Mouse (Mus musculus): ENCODE measurements at regions not wholly inside any gene's neighbourhood (a gene's known extent, or its start where the extent isn't known, plus 50 kb on each side); places are given as distances from the start of the nearest gene placed in this dataset.

GRCm38 (mm10) chr3:148443012-148443411 lies 547.3 kb downstream of the Adgrl2 start:
- no peak for DNase-seq (ENCODE audit: low spot score in 2 of 2)

GRCm38 (mm10) chr3:148434033-148434432 lies 556.3 kb downstream of the Adgrl2 start:
- DNase-seq (ENCODE audit: low spot score in 2 of 2): no peak

- DNase-seq (ENCODE audit: low spot score in 2 of 2): no peak
Measured at GRCm38 (mm10) chr3:148429012-148429865, 561.1 kb downstream of the Adgrl2 start.

- no peak for DNase-seq (ENCODE audit: low spot score in 2 of 2)
Measured at GRCm38 (mm10) chr3:148424089-148424488, 566.3 kb downstream of the Adgrl2 start.

GRCm38 (mm10) chr3:148423383-148423782 lies 567.0 kb downstream of the Adgrl2 start:
- DNase-seq (ENCODE audit: low spot score in 2 of 2): no peak

GRCm38 (mm10) chr3:148422720-148423119 lies 567.6 kb downstream of the Adgrl2 start:
- no peak for DNase-seq (ENCODE audit: low spot score in 2 of 2)

- DNase-seq (ENCODE audit: low spot score in 2 of 2): no peak
Measured at GRCm38 (mm10) chr3:148422205-148422604, 568.1 kb downstream of the Adgrl2 start.

GRCm38 (mm10) chr3:148420303-148420702 lies 570.1 kb downstream of the Adgrl2 start:
- no peak for DNase-seq (ENCODE audit: low spot score in 2 of 2)

GRCm38 (mm10) chr3:148419462-148420074 lies 570.8 kb downstream of the Adgrl2 start:
- no peak for DNase-seq (ENCODE audit: low spot score in 2 of 2)

GRCm38 (mm10) chr3:148418067-148418466 lies 572.3 kb downstream of the Adgrl2 start:
- DNase-seq (ENCODE audit: low spot score in 2 of 2): no peak

GRCm38 (mm10) chr3:148415443-148415842 lies 574.9 kb downstream of the Adgrl2 start:
- no peak for DNase-seq (ENCODE audit: low spot score in 2 of 2)

- DNase-seq (ENCODE audit: low spot score in 2 of 2): no peak
Measured at GRCm38 (mm10) chr3:148413027-148413426, 577.3 kb downstream of the Adgrl2 start.

GRCm38 (mm10) chr3:148412191-148412590 lies 578.2 kb downstream of the Adgrl2 start:
- DNase-seq (ENCODE audit: low spot score in 2 of 2): no peak

GRCm38 (mm10) chr3:148398349-148398748 lies 592.0 kb downstream of the Adgrl2 start:
- no peak for DNase-seq (ENCODE audit: low spot score in 2 of 2)

GRCm38 (mm10) chr3:148387550-148387949 lies 602.8 kb downstream of the Adgrl2 start:
- no peak for DNase-seq (ENCODE audit: low spot score in 2 of 2)

- no peak for DNase-seq (ENCODE audit: low spot score in 2 of 2)
Measured at GRCm38 (mm10) chr3:148385712-148386111, 604.6 kb downstream of the Adgrl2 start.

- DNase-seq (ENCODE audit: low spot score in 2 of 2): no peak
Measured at GRCm38 (mm10) chr3:148381057-148381456, 609.3 kb downstream of the Adgrl2 start.

GRCm38 (mm10) chr3:148363331-148363730 lies 627.0 kb downstream of the Adgrl2 start:
- no peak for DNase-seq (ENCODE audit: low spot score in 2 of 2)

- DNase-seq (ENCODE audit: low spot score in 2 of 2): no peak
Measured at GRCm38 (mm10) chr3:148362453-148362864, 627.9 kb downstream of the Adgrl2 start.

- DNase-seq (ENCODE audit: low spot score in 2 of 2): peak; percentile 28 to 45
Measured at GRCm38 (mm10) chr3:148343633-148344361, 646.6 kb downstream of the Adgrl2 start.

GRCm38 (mm10) chr3:148343256-148343632 lies 647.1 kb downstream of the Adgrl2 start:
- no peak for DNase-seq (ENCODE audit: low spot score in 2 of 2)

- no peak for DNase-seq (ENCODE audit: low spot score in 2 of 2)
Measured at GRCm38 (mm10) chr3:148339258-148339657, 651.1 kb downstream of the Adgrl2 start.
